Mouse (Mus musculus) layer of hippocampus, postnatal 14 days (tissue): Measurements from ENCODE around the gene Abcc6. TPM values are rescaled to one million over a fixed set of nuclear protein-coding genes. Genes with fewer than 3 reads are reported as not detected.

ENCODE experiments used
- DNase-seq, 2 experiments: peaks; one replicate each; pipeline ENCODE4 v3.0.0; 2021 to 2022; ENCODE audit warnings: low spot score in 2 of 2, mixed read lengths in 1 of 2
- long read RNA-seq, 2 experiments: library from polyadenylated mRNA; stranded (forward); transcript quantifications; one replicate each; pipeline ENCODE4 v2.0.0; 2021
- total RNA-seq, 2 experiments: library from RNA; stranded (reverse); gene quantifications; 2 replicates each; pipeline ENCODE4 v1.2.3; 2021

The Abcc6 gene
- 1 to 10 TPM; 4.3 to 5.9 TPM for total RNA-seq
- long read RNA-seq, experiment 1, partial matches to known transcripts: 0 of 2 reads
- long read RNA-seq, experiment 1, other reads (novel, unspliced or antisense): 2 of 2 reads
- long read RNA-seq, experiment 2, partial matches to known transcripts: 0 of 4 reads
- long read RNA-seq, experiment 2, other reads (novel, unspliced or antisense): 4 of 4 reads

- no peak for DNase-seq
Measured at GRCm38 (mm10) chr7:46030145-46030488, at the start of gene Abcc6. Gene Abcc6, minus strand, starts transcription at chr7:46030302.

DNA sequence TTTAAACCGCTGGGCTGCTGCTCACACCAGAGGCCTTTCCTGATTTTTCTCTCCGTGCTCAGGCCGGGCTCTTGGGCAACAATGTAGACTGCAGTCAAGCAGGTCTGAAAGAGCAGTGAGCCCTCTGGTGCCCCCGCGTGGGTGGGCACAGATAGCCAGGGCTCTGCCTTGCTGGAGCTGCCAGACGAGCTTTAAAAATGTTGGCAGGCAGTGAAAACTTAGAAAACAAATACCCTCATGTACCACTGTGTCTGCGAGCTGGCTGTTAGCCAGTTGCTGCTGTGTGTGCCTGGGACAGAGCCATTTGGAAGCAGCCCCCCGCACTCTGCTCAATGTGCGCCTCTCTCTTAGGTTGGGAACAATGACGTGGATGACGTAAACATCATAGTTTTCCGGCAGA, 47.6 kb upstream of the Abcc6 start:
- DNase-seq: no peak

GRCm38 (mm10) chr7:46076844-46077243, 46.7 kb upstream of the Abcc6 start:
- DNase-seq: no peak

- DNase-seq: no peak
Measured at GRCm38 (mm10) chr7:46068831-46069230, 38.7 kb upstream of the Abcc6 start.

GRCm38 (mm10) chr7:46063296-46063695, 33.2 kb upstream of the Abcc6 start:
- no peak for DNase-seq

GRCm38 (mm10) chr7:46061614-46062013, 31.5 kb upstream of the Abcc6 start:
- no peak for DNase-seq

DNA sequence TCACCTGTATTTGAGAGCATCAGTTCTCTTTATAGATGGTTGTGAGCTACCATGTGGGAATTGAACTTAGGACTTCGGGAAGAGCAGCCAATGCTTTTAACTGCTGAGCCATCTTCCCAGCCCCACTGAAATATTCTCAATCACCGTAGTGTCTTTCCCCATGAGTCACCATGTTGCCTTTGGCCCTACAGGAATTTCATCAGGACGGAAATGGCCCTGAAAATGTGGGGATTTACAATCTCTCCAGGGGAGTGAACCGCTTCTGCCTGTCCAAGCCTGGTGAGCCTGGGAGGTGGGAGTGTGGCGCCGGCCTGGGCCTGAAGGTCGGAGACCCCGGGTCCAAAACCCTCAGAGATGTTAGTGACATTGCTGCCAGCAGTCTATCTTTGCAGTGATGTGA, 30.6 kb upstream of the Abcc6 start:
- no peak for DNase-seq

DNA sequence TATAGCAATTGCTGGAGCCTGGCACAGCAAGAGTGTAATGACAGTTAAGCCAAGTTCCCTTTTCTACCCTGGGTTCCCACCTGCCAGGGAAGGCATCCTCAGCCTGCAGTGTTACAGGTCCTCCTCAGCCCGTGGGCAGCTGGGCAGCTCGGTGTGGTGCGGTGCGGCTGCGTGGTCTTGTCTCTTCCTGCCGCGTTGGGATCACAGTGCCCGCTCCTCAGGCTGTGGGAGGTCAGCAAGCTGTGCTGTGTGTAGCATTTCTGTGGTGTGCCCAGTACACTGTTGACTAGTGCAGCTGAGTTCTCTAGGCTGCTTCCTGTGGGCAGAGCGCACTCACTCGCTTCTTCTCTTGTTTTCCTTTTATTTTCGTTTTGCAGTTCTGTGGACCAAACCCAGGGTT, 28.8 kb upstream of the Abcc6 start:
- no peak for DNase-seq

GRCm38 (mm10) chr7:46053566-46053965, 23.5 kb upstream of the Abcc6 start:
- DNase-seq: no peak

- DNase-seq: peak in 1 of 2 experiments; percentile 44
Measured at GRCm38 (mm10) chr7:46052161-46052821, 22.2 kb upstream of the Abcc6 start.

DNA sequence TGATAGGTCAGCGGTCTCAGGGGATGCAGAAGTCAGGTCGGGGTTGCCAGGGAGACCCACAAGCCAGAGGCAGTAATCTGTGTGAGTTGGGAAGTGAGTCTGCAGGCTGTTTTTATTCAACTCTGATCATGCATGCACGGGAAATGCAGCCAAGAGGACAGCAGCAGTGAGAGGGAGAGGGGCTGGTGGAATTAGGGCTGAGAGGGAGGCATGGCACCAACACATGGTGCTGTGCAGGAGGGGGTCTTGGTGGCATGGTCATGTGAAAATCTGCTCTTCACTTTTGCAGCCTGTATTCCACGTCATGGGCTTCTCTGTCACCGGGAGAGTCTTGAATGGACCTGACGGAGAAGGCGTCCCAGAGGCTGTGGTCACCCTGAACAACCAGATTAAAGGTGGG, 19.9 kb upstream of the Abcc6 start:
- peak in 1 of 2 experiments; percentile 39 for DNase-seq

- no peak for DNase-seq
Measured at GRCm38 (mm10) chr7:46047873-46048562, 17.9 kb upstream of the Abcc6 start.

- no peak for DNase-seq
Measured at GRCm38 (mm10) chr7:46045882-46046281, 15.8 kb upstream of the Abcc6 start.

DNA sequence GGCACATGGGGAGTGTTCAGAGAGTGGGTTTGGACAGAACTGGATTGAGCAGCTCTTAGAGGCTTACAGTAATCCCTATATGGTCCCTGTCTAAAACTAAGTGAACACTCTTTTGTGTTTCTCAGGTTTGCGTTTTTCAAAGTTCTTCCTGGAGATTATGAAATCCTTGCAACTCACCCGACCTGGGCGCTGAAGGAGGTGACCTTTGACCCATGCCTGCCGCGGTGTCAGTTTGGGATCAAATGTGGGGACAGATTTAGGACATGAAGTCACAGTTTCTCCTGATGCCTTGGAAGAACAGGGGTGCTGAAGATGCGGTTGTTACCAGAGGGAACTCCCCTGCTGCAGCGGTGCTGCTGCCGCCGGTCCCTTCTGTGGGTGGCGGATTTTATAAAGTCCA, 14.0 kb upstream of the Abcc6 start:
- no peak for DNase-seq

DNA sequence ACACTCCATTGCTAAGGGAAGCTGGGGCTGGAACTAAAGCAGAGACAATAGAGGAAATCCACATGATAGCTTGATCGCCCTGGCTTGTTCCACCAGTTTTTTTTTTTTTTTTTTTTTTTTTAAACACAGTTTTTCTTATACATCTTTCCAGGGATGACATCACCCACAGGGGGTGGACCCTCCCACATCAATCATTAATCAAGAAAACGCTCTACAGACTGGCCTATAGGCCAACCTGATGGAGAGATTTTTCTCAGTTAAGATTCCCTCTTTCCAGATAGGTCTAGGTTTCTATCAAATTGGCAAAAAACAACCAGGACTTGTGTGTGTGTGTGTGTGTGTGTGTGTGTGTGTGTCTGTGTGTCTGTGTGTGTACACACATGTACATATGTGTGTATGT, 9.8 kb upstream of the Abcc6 start:
- DNase-seq: no peak

DNA sequence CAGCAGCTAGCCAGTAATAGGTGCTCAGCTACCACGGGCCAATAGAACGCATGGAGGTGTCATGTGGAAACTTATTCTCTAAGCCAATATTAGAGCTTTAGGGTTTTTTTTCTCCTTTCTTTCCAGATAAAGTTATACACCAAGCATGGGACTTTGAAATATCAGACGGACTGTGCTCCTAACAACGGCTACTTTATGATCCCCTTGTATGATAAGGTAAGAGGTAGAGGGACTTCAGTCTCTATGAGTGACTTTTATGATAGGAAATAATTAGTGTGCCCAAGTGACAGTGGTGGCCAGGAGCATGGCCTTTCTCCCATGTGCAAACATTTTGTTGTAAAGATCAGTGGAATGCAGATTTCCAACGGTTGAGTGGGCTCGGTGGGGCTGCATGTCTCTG, 7.3 kb upstream of the Abcc6 start:
- no peak for DNase-seq

DNA sequence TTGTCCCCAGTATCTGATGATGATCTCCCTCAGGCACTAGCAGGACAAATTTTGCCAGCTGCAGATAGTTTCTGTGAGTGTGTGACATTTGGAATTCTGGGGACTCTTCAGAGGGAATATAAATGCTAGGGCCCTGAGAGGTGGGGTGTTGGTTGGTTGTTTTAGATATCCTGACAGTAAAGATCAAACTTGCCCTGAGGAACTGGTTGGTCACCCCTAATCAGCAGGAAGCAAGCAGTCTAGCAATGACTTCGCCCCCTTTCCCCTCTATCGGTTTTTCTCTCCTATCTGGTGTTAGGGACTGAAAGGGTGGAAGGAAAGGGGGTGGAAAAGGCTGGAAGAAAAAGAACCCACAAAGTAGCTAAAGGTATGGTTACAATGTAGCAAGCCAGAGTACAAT, 5.4 kb upstream of the Abcc6 start:
- no peak for DNase-seq

DNA sequence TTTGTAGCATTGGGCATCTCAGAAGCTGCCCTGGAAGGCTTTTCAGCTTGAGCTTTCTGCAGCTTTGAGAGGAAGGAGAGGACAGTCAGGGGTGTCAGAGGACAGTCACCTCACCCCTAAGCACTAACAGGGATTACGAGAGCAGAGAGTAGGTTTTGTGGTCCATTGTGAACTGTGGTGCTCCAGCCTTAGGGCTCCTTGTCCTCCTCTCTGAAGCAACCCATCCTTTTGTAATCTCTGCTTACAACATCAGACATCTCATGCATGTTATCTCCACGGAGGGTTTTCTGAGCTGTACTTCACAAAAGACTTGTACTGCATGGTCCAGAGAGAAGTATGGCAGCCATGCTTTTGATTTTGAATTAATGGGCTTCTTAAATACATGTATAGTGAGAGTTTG, 4.9 kb upstream of the Abcc6 start:
- no peak for DNase-seq

GRCm38 (mm10) chr7:46033870-46034337, 3.8 kb upstream of the Abcc6 start:
- no peak for DNase-seq

DNA sequence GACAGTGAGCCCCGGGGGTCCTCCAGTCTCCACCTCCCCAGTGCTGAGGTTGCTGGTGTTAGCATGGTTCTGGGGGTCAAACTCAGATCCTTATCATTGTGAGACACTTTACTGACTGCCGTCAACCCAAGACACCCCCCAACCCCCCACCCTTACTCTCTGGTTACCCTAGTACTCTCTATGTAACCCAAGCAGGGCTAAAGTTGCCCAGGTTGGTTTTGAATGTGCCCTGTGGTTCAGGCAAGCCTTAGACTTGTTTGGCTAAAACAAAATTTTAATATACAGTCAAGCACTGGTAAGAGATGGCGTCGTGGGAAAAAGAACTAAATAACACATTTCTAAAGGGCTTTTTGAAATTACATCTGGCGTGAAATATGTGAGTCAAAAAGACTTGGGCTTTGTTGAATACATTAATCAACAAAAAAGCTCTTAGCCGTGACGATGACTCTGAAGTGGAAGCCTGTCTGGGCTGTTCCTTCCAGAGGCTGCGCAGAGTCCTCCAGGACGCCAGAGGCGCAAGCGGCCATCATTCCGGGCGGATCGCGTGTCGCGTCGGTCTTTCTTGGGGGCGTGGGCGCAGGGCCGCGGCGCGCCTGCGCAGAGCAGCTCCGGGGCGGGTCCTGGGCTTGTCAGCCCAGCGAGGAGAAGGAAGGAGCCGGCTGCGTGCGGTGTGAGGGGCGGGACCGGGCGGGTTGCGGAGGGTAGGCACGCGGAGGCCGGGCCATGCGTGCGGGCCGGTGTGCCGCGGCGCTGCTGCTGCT, 3.2 kb upstream of the Abcc6 start, which contains the start of gene Nomo1:
Gene Nomo1 (plus strand): TSS at position 590 of the 761 bp plus-strand sequence.
- DNase-seq: peak; percentile 95 to 97

DNA sequence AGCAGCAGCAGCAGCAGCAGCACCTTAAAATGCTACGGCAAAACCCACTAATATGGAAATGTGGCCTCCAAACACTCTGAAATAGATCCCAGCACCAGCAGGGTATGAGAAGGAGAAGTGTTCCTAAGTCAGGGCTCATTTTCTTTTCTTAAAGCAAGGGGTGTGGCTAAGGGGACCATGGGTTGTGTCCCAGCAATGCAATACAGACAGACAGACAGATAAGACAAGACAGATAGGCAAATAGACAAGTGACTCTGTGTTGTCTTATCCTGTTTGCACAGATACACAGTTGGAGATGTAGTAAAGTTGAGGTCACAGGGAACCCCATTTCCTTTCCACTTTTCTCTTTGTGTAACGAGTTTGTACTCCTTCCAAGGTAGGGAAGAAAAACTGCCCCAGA, 973 bp upstream of the Abcc6 start:
- no peak for DNase-seq
